Mouse (Mus musculus) midbrain, embryonic 10.5 days (tissue): Measurements from ENCODE around the gene Dusp6. TPM values are rescaled to one million over a fixed set of nuclear protein-coding genes. Genes with fewer than 3 reads are reported as not detected.

Experiments
- DNase-seq: peaks from one replicate; pipeline ENCODE4 v3.0.0-alpha.2; 2017; ENCODE audit warnings: low spot score
- H3K27ac ChIP-seq: fragments of 300-500 bp; sonication (generic); replicated peaks from 2 replicates; pipeline ENCODE4 v1.5.1; 2016; ENCODE audit warnings: mild to moderate bottlenecking
- H3K27me3 ChIP-seq: fragments of 300-500 bp; sonication (generic); 2 replicates; pipeline ENCODE4 v1.6.1; 2016; ENCODE audit warnings: low read depth, mild to moderate bottlenecking; ENCODE audit not compliant: poor library complexity, severe bottlenecking
- H3K36me3 ChIP-seq: fragments of 300-500 bp; sonication (generic); 2 replicates; pipeline ENCODE4 v1.6.1; 2016; ENCODE audit warnings: mild to moderate bottlenecking, moderate library complexity
- H3K4me1 ChIP-seq: fragments of 300-500 bp; sonication (generic); 2 replicates; pipeline ENCODE4 v1.6.1; 2016
- H3K4me3 ChIP-seq: fragments of 300-500 bp; sonication (generic); 2 replicates; pipeline ENCODE4 v1.5.1; 2016; ENCODE audit warnings: mild to moderate bottlenecking, moderate library complexity
- H3K9me3 ChIP-seq: fragments of 300-500 bp; sonication (generic); replicated peaks from 2 replicates; pipeline ENCODE4 v1.6.1; 2016; ENCODE audit warnings: mild to moderate bottlenecking
- WGBS: fragments of 180-500 bp; shearing (Covaris S2); methylation state at CpG from one replicate; pipeline ENCODE4 v1.1.7; 2016; 5-methylcytosine and 5-hydroxymethylcytosine counted together
- polyA plus RNA-seq: library from polyadenylated mRNA; unstranded; fragments of >200 nt; fragmentation: Nextera tagmentation; extraction: Ambion mirVana; gene quantifications from 2 replicates; pipeline ENCODE4 v1.2.1, GENCODE M21; 2016

Dusp6 gene
- polyA plus RNA-seq, 1 experiment from 2014 or later = 66.0 TPM

DNA sequence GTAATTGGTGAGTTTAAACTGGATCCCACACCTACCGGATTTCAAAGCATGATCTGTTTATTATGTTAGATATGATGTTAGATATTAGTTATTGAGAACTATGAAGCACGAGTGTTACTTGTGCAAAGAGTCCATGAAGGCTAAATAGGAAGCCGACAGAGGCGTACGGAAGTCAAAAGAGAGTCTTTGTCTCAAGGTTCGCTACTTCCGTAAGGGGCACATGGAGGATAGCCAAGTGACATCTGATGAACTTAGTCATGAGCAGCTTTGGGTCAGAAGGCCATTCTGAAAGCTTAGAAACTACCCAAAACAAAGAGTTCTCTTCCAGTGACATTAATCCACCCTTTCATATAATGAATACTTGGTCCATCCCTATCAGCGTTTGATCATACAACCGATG lies 27.9 kb upstream of the Dusp6 start:
- Histone ChIP-seq H3K36me3 (no peaks in the 10 kb centered on the region), H3K4me1 (no peaks in the 10 kb centered on the region), H3K27ac (no peak overlapping the region), H3K4me3 (no peak overlapping the region), H3K9me3 (no peaks in the 10 kb centered on the region), H3K27me3 (no peaks in the 10 kb centered on the region)
- no peak for DNase-seq
- WGBS = 93% methylated on average over 9 of the region's 9 CpGs

DNA sequence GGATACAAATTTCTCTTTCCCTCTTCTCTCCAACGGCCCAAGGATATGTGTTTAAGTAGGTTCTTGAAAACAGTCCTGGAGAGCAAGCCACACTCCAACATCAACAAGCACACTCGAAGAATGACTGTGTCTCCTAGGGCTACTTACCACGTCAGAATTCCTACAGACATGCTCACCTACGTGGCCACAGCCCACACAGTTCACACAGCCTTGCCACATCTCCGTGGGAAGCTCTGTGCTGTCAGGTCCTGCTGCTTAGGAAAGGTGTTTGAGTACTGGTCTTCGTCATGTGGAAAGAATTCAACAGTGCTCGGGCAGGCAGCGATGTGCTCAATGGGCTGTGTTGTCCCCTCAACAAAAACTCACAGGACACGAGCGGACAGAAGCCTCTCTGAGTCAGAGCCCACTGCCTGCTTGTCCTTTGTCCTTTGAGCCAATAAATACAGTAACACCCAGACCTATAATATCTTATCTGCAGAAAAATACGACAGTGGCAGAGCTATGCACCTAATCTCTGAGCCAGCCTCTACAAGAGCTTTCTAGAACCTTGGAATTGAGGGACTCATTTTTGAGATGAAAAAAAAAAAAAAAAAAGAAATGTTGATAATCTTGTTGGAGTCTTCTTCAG lies 25.7 kb upstream of the Dusp6 start:
- no peak overlapping the region for H3K27ac ChIP-seq
- no peaks in the 10 kb centered on the region for H3K9me3 ChIP-seq
- peaks cover 3% of the 10 kb centered on the region; the same call in 1 of the 2 replicates for H3K4me1 ChIP-seq
- no peaks in the 10 kb centered on the region for H3K36me3 ChIP-seq
- H3K27me3 ChIP-seq = no peaks in the 10 kb centered on the region
- no peak for DNase-seq
- 83% methylated on average over 11 of the region's 11 CpGs for WGBS
- H3K4me3 ChIP-seq = no peak overlapping the region

DNA sequence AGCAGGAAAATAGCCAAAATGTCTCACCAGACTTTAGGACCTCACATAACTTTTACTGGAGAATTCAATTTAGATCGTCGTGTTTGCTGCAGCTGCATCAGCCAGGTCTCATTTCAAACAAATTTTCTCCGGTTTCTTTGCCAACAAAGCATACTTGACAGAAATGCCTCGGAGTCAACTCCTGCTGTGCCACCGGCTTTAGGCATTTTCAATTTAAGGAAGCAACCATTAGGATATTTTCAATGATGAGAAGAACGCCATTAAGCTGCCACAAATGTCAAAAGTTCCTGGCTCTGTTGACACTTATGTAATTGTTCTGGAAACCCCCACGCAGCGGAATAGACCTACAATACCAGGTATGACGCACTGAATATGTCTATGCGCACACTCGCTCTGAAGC lies 24.5 kb upstream of the Dusp6 start:
- 81% methylated on average over 11 of the region's 11 CpGs for WGBS
- Histone ChIP-seq H3K27ac (no peak overlapping the region), H3K27me3 (no peaks in the 10 kb centered on the region), H3K9me3 (no peaks in the 10 kb centered on the region), H3K4me1 (peaks cover 3% of the 10 kb centered on the region; the same call in 1 of the 2 replicates), H3K4me3 (no peak overlapping the region), H3K36me3 (no peaks in the 10 kb centered on the region)
- DNase-seq = no peak

DNA sequence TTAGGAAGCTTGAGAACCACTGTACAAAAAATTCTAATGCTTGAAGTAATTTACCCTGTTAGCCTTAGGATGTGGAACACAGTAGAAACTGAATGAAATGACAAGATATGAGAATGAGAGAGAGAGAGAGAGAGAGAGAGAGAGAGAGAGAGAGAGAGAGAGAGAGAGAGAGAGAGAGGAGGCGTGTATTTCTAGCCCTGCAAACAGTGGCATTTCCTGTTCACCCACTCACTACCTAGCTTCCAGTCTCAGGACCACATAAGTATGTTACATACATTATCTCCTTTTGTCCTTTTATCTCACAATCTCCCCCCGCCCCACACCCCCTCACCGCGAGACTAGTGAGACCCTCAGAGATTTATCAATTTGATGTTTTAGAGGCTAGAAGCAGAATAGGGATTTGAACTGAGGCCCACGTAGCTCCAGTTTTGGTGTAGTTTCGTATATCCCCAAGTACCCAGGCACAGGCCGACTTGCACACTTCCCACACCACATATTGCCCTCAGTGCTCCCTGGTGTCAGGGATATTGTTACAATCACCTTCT lies 21.7 kb upstream of the Dusp6 start:
- no peak for DNase-seq
- no peaks in the 10 kb centered on the region for H3K9me3 ChIP-seq
- H3K27ac ChIP-seq = no peak overlapping the region
- H3K36me3 ChIP-seq = no peaks in the 10 kb centered on the region
- H3K27me3 ChIP-seq = no peaks in the 10 kb centered on the region
- H3K4me3 ChIP-seq = no peak overlapping the region
- peaks cover 3% of the 10 kb centered on the region; the same call in 1 of the 2 replicates for H3K4me1 ChIP-seq
- WGBS = 92% methylated on average over 7 of the region's 7 CpGs

DNA sequence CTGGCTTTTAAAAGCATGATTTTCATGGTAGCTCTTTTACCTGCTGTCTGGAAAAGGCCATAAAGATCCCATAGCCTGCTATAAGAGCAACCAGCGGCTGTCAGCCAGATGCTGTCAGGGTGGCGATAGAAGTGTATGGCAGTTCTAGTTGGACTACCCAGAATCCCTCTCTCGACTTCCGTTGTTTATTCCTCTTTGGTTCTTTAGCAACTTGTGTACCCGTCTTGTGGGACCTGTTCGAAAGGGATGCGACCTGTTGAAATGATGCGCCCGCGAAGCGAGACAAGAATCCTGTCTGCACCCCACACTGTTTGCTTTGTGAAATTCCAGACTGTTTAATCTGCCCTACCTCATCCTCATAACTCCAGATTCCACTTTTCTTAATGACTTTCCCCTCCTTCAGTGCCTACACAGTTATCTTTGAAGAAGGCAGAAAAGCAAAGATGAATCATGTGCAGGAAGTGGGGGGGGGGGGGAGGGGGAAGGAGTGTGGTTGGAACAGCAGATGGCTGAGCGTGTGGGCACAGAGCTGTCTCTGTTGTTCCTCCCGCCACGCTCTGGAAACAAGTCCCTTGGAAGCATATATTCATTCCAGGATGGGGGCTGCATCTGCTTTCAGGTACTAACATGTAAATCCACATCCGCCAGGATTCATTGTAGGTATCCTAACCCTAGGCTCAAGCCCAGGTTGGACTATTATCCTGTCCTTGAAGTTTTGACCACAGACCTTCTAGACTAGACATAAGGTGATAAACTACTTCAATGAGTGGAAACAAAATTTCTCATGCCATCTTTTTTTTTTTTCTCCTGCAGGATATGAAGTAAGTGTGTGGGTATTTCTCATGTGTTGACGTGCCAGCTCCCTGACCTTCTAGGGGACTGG lies 21.0 kb upstream of the Dusp6 start:
- H3K36me3 ChIP-seq = no peaks in the 10 kb centered on the region
- H3K4me3 ChIP-seq = no peak overlapping the region
- no peak overlapping the region for H3K27ac ChIP-seq
- H3K27me3 ChIP-seq = no peaks in the 10 kb centered on the region
- H3K9me3 ChIP-seq = no peaks in the 10 kb centered on the region
- peaks cover 4% of the 10 kb centered on the region; the same call in 1 of the 2 replicates for H3K4me1 ChIP-seq
- WGBS = 93% methylated on average over 16 of the region's 16 CpGs
- DNase-seq = no peak

DNA sequence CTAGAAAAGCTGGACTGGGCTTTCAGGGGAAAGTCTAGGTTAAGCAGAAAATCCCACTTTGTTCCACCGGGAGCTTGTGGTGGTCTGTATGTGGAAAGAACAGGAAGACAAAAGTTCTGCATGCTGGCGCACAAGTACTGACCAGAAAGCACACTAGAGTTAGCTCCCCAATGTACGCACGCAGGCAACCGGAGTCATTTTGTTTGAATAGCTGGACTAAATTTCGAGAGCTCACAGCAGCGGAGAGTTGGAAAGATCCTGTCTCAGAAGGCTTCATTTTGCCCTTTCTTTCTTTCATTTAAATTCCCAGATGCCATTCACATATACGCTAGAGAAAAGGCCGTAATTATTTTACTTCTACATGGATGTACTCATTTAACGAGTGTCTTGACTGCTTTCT lies 20.3 kb upstream of the Dusp6 start:
- Histone ChIP-seq H3K9me3 (no peaks in the 10 kb centered on the region), H3K4me1 (peaks cover 7% of the 10 kb centered on the region; the same call in 1 of the 2 replicates), H3K4me3 (no peak overlapping the region), H3K36me3 (no peaks in the 10 kb centered on the region), H3K27ac (no peak overlapping the region), H3K27me3 (no peaks in the 10 kb centered on the region)
- 82% methylated on average over 10 of the region's 10 CpGs for WGBS
- no peak for DNase-seq

DNA sequence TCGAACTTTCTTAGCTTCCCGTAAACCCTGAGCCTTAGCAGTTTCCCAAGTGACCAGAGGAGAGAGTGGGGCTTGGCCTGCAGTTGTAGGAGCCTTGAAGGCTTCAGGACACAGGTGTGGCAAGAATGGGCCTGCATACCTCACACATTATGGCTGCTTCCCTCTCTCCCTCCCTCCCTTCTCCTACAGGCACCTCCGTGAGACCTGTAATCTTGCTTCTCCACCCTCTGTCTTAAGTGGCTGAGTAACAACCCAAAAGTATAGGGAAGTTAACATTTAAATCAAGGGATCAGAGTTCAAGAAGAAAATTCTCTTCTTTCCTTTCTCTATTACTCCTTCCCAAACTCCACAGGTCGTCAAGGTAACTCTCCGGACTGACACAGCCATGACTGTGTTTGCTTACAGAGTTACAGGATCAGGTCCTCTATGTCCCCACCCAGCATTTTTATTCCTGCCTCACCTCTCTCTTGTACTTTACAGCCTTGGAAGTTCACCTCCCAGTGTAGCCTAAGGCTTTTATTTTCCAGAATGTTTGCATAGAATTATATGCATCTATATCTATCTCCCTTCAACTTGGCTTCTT lies 19.0 kb upstream of the Dusp6 start:
- no peaks in the 10 kb centered on the region for H3K9me3 ChIP-seq
- DNase-seq = no peak
- no peaks in the 10 kb centered on the region for H3K27me3 ChIP-seq
- no peaks in the 10 kb centered on the region for H3K36me3 ChIP-seq
- H3K4me3 ChIP-seq = no peak overlapping the region
- no peak overlapping the region for H3K27ac ChIP-seq
- 73% methylated on average over 5 of the region's 5 CpGs for WGBS
- H3K4me1 ChIP-seq = peaks cover 7% of the 10 kb centered on the region; the same call in 1 of the 2 replicates

DNA sequence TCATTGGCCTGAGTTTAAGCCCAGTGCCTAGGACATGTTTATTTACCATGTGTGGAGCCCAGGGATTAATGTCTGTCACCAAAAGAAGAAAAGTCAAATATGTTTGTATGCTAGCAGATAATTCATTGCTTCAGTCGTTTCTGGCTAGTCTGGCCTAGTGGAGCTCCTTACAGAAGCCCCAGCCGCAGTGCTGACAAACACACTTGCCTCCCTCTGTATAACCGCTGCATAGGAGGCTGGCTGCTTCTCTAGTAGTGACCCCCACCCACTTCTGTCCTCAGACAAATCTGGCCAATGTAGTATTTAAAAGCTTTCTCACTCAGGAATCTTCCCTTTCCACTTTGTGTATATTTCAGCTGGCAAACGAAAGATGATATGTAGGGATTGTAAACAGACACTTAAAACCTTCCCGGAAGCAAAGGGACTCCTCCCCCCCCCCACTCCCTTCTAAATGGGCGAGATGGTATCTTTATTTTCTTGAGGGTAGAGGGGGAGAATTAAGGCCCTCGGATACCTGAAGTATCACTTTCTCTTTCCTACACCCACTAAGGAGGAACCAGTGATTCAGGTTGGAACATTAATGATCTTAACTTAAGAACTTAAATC lies 18.3 kb upstream of the Dusp6 start:
- no peak for DNase-seq
- WGBS = 63% methylated on average over 7 of the region's 7 CpGs
- peaks cover 7% of the 10 kb centered on the region; the same call in 1 of the 2 replicates for H3K4me1 ChIP-seq
- no peak overlapping the region for H3K27ac ChIP-seq
- no peaks in the 10 kb centered on the region for H3K9me3 ChIP-seq
- no peaks in the 10 kb centered on the region for H3K27me3 ChIP-seq
- no peaks in the 10 kb centered on the region for H3K36me3 ChIP-seq
- H3K4me3 ChIP-seq = no peak overlapping the region

DNA sequence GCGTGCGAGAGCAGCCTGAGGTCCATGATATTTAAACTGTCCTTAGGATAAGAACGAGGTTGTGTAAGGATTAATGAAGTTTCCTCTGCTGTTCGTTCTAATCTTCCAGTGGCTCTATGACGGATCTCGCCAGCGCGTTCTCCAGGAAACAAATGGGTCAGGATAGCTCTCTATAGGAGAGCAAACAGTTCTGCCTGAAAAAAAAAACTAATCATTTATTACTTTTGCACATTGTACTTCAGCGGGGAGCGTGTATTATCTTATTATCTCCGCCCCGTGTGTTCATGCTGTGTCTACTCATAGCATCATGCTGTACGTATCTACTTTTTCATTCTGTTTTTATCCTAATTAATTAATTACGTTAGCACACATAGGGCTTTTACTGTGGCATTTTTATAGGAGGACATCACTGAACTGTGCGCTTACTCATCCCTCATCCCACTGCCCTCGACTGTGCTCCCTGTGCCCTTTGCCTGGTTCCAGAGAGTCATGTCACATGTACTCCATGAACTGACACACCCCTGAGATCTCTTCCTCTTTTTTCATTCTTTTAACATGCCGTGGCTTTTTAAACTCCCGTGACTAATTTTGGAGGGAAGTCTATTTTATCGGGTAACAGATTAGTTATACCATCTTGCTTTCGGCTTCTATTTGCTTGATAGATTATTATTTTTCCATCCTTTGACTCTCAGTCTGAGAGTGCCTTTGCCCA lies 16.1 kb upstream of the Dusp6 start:
- Histone ChIP-seq H3K36me3 (no peaks in the 10 kb centered on the region), H3K27me3 (no peaks in the 10 kb centered on the region), H3K27ac (no peak overlapping the region), H3K9me3 (no peaks in the 10 kb centered on the region), H3K4me3 (no peak overlapping the region), H3K4me1 (peaks cover 7% of the 10 kb centered on the region; the same call in 1 of the 2 replicates)
- DNase-seq = no peak
- 85% methylated on average over 20 of the region's 20 CpGs for WGBS

DNA sequence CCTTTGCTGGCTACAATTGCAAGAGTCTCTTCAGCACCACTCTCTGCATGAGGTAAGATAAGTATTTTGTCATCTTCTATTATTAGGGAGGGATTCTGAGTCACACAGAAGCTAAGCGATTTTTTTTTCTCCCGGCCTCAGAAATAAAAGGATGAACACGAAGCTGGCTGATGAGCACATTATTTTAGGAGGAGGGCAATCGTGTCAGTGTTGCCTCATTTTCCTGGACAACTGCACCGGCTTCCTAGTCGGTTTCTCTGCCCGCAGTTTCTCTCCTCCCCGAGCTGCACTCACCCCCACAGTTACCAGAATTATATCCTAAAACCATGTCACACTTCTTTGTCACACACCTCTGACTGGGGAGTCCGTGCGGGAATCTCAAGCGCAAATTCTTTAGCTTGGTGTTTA lies 12.2 kb upstream of the Dusp6 start:
- Histone ChIP-seq H3K4me1 (0 out of 2 replicates have a peak, but pooled peaks cover 4% of the 10 kb centered on the region), H3K9me3 (no peaks in the 10 kb centered on the region), H3K27ac (no peak overlapping the region), H3K27me3 (no peaks in the 10 kb centered on the region), H3K4me3 (no peak overlapping the region), H3K36me3 (no peaks in the 10 kb centered on the region)
- no peak for DNase-seq
- 79% methylated on average over 11 of the region's 11 CpGs for WGBS

DNA sequence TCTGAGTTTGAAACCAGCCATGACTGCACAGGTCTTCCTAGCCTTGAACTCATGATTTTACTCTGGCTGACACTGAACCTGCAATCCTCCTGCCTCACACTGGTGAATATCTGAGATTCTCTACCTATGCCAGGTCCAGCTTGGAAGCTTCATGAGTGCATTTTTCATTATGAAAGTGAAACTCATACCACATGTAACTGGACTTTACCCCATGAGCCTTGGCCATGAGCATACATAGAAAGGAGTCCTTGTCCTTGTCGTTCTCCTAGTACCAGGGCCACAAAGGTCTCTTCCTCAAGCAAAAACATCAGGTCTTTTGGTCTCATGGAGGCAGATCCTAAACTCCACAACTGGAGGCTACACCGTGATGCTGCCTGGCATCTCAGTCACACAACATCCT lies 9.6 kb upstream of the Dusp6 start:
- Histone ChIP-seq H3K27ac (no peak overlapping the region), H3K36me3 (no peaks in the 10 kb centered on the region), H3K27me3 (no peaks in the 10 kb centered on the region), H3K4me3 (no peak overlapping the region), H3K4me1 (no peaks in the 10 kb centered on the region), H3K9me3 (no peaks in the 10 kb centered on the region)
- no peak for DNase-seq
- 90% methylated on average over 2 of the region's 2 CpGs for WGBS
